Mouse (Mus musculus): Measurements from ENCODE around the gene Bloc1s1. TPM values are rescaled to one million over a fixed set of nuclear protein-coding genes. Genes with fewer than 3 reads are reported as not detected.

Bloc1s1 gene
- 272 and 276 TPM in 2 replicates for polyA plus RNA-seq (2015; fragmentation: Nextera tagmentation; extraction: Ambion mirVana)

- no peak for DNase-seq (ENCODE audit: low spot score)
- Histone ChIP-seq H3K4me2 (ENCODE audit: low read length) (peak within 1 kb of the TSS; percentile 59), H3K4me3 (replicated peaks; ENCODE audit: low read depth, low read length) (peak within 1 kb of the TSS; percentile 65), H3K36me3 (ENCODE audit: insufficient read depth, low read length) (no peaks in the 10 kb centered on the region), H3K4me1 (replicated peaks; ENCODE audit: insufficient read depth, low read length) (peaks cover 31% of the 10 kb centered on the region), H3K9me3 (replicated peaks; ENCODE audit: low read length) (no peaks in the 10 kb centered on the region), H3K27me3 (ENCODE audit: insufficient read depth, low read length) (no peaks in the 10 kb centered on the region), H3K27ac (peak within 1 kb of the TSS; percentile 95), H3K9ac (ENCODE audit: low read depth, low read length) (peak within 1 kb of the TSS; percentile 75)
- 58% methylated on average over 9 of the region's 9 CpGs for WGBS
- no peak for ATAC-seq (replicated peaks; ENCODE audit: low FRiP score, low read depth)
- no peak for TF ChIP-seq CTCF (IDR thresholded peaks at IDR 0.05; ENCODE audit: low read depth)
Observed at GRCm38 (mm10) chr10:128923935-128924334, at the start of gene Bloc1s1. Gene Bloc1s1, minus strand, starts transcription at chr10:128924035.

- Histone ChIP-seq H3K4me2 (ENCODE audit: low read length) (no peak overlapping the region), H3K27me3 (ENCODE audit: insufficient read depth, low read length) (no peaks in the 10 kb centered on the region), H3K27ac (no peak overlapping the region), H3K9me3 (replicated peaks; ENCODE audit: low read length) (no peaks in the 10 kb centered on the region), H3K4me1 (replicated peaks; ENCODE audit: insufficient read depth, low read length) (no peaks in the 10 kb centered on the region), H3K4me3 (replicated peaks; ENCODE audit: low read depth, low read length) (no peak overlapping the region), H3K9ac (ENCODE audit: low read depth, low read length) (no peak overlapping the region), H3K36me3 (ENCODE audit: insufficient read depth, low read length) (no peaks in the 10 kb centered on the region)
- WGBS, result 74% methylated on average over 4 of the region's 4 CpGs
- ATAC-seq (replicated peaks; ENCODE audit: low FRiP score, low read depth), result no peak
- no peak for DNase-seq (ENCODE audit: low spot score)
- TF ChIP-seq CTCF (IDR thresholded peaks at IDR 0.05; ENCODE audit: low read depth), result no peak
Observed at GRCm38 (mm10) chr10:128972841-128973240, 49.0 kb upstream of the Bloc1s1 start.

- H3K4me3 ChIP-seq (replicated peaks; ENCODE audit: low read depth, low read length), result no peak overlapping the region
- DNase-seq (ENCODE audit: low spot score) (no peak), ATAC-seq (replicated peaks; ENCODE audit: low FRiP score, low read depth) (no peak)
- no peak overlapping the region for H3K4me2 ChIP-seq (ENCODE audit: low read length)
- no peaks in the 10 kb centered on the region for H3K27me3 ChIP-seq (ENCODE audit: insufficient read depth, low read length)
- no peaks in the 10 kb centered on the region for H3K36me3 ChIP-seq (ENCODE audit: insufficient read depth, low read length)
- H3K27ac ChIP-seq, result no peak overlapping the region
- WGBS, result 41% methylated on average over 1 of the region's 1 CpGs
- no peak overlapping the region for H3K9ac ChIP-seq (ENCODE audit: low read depth, low read length)
- H3K9me3 ChIP-seq (replicated peaks; ENCODE audit: low read length), result no peaks in the 10 kb centered on the region
- no peak for TF ChIP-seq CTCF (IDR thresholded peaks at IDR 0.05; ENCODE audit: low read depth)
- no peaks in the 10 kb centered on the region for H3K4me1 ChIP-seq (replicated peaks; ENCODE audit: insufficient read depth, low read length)
Observed at GRCm38 (mm10) chr10:128970740-128971250, 47.0 kb upstream of the Bloc1s1 start.

GRCm38 (mm10) chr10:128968341-128968749 lies 44.5 kb upstream of the Bloc1s1 start:
- Histone ChIP-seq H3K4me3 (replicated peaks; ENCODE audit: low read depth, low read length) (no peak overlapping the region), H3K9me3 (replicated peaks; ENCODE audit: low read length) (no peaks in the 10 kb centered on the region), H3K4me2 (ENCODE audit: low read length) (no peak overlapping the region), H3K27ac (no peak overlapping the region), H3K9ac (ENCODE audit: low read depth, low read length) (no peak overlapping the region), H3K36me3 (ENCODE audit: insufficient read depth, low read length) (no peaks in the 10 kb centered on the region), H3K4me1 (replicated peaks; ENCODE audit: insufficient read depth, low read length) (no peaks in the 10 kb centered on the region), H3K27me3 (ENCODE audit: insufficient read depth, low read length) (no peaks in the 10 kb centered on the region)
- 18% methylated on average over 1 of the region's 1 CpGs for WGBS
- no peak; the same call in 1 of the 2 replicates for ATAC-seq (replicated peaks; ENCODE audit: low FRiP score, low read depth)
- DNase-seq (ENCODE audit: low spot score), result peak; percentile 40
- TF ChIP-seq CTCF (IDR thresholded peaks at IDR 0.05; ENCODE audit: low read depth), result no peak

GRCm38 (mm10) chr10:128965871-128966270 lies 42.0 kb upstream of the Bloc1s1 start:
- Histone ChIP-seq H3K36me3 (ENCODE audit: insufficient read depth, low read length) (no peaks in the 10 kb centered on the region), H3K4me1 (replicated peaks; ENCODE audit: insufficient read depth, low read length) (no peaks in the 10 kb centered on the region), H3K27me3 (ENCODE audit: insufficient read depth, low read length) (no peaks in the 10 kb centered on the region), H3K9me3 (replicated peaks; ENCODE audit: low read length) (no peaks in the 10 kb centered on the region), H3K4me3 (replicated peaks; ENCODE audit: low read depth, low read length) (no peak overlapping the region), H3K9ac (ENCODE audit: low read depth, low read length) (no peak overlapping the region), H3K4me2 (ENCODE audit: low read length) (no peak overlapping the region), H3K27ac (no peak overlapping the region)
- 76% methylated on average over 6 of the region's 6 CpGs for WGBS
- no peak for DNase-seq (ENCODE audit: low spot score)
- ATAC-seq (replicated peaks; ENCODE audit: low FRiP score, low read depth), result no peak
- no peak for TF ChIP-seq CTCF (IDR thresholded peaks at IDR 0.05; ENCODE audit: low read depth)

GRCm38 (mm10) chr10:128964961-128965360 lies 41.1 kb upstream of the Bloc1s1 start:
- Histone ChIP-seq H3K4me1 (replicated peaks; ENCODE audit: insufficient read depth, low read length) (no peaks in the 10 kb centered on the region), H3K27ac (no peak overlapping the region; the same call in 1 of the 2 replicates), H3K27me3 (ENCODE audit: insufficient read depth, low read length) (no peaks in the 10 kb centered on the region), H3K4me3 (replicated peaks; ENCODE audit: low read depth, low read length) (no peak overlapping the region), H3K9me3 (replicated peaks; ENCODE audit: low read length) (no peaks in the 10 kb centered on the region), H3K4me2 (ENCODE audit: low read length) (no peak overlapping the region), H3K36me3 (ENCODE audit: insufficient read depth, low read length) (no peaks in the 10 kb centered on the region), H3K9ac (ENCODE audit: low read depth, low read length) (no peak overlapping the region)
- WGBS, result 47% methylated on average over 2 of the region's 2 CpGs
- peak; percentile 93 for ATAC-seq (replicated peaks; ENCODE audit: low FRiP score, low read depth)
- no peak for TF ChIP-seq CTCF (IDR thresholded peaks at IDR 0.05; ENCODE audit: low read depth)
- DNase-seq (ENCODE audit: low spot score), result peak; percentile 28

Measured in kidney, postnatal 0 days (tissue).